Mouse (Mus musculus) CD4-positive naive resting alpha-beta T cell, adult 57 days (primary cell): Measurements from ENCODE around the gene Sfxn5. TPM values are rescaled to one million over a fixed set of nuclear protein-coding genes. Genes with fewer than 3 reads are reported as not detected.

ENCODE experiments used
- total RNA-seq: library from RNA; stranded (reverse); gene quantifications from one replicate; pipeline ENCODE4 v1.2.4, GENCODE M21; 2023

Sfxn5 gene
- 3.9 TPM for total RNA-seq

GRCm38 (mm10) chr6:85333000-85333669 lies at the start of gene Sfxn5:
Gene Sfxn5 (minus strand): TSS chr6:85333422.

GRCm38 (mm10) chr6:85373951-85374733 lies 40.9 kb upstream of the Sfxn5 start, which contains the start of gene Rab11fip5:
Gene Rab11fip5 (minus strand): TSS chr6:85374634.

GRCm38 (mm10) chr6:85187340-85188211 lies 145.6 kb downstream of the Sfxn5 start, which contains the start of gene Emx1:
Gene Emx1 (plus strand): TSS chr6:85187438.

Other genes with a start within 250 kb of the Sfxn5 start
- gene Spr, start 195.7 kb downstream of the Sfxn5 start, total RNA-seq: 36.8 TPM
- gene Emx1, start 146.0 kb downstream of the Sfxn5 start, total RNA-seq: not detected
- gene Rab11fip5, start 41.2 kb upstream of the Sfxn5 start, total RNA-seq: 1.8 TPM
- not detected for gene Noto, start 90.5 kb upstream of the Sfxn5 start, total RNA-seq
- 34.2 TPM for gene Smyd5, start 98.6 kb upstream of the Sfxn5 start, total RNA-seq
- 168 TPM for gene Cct7, start 118.1 kb upstream of the Sfxn5 start, total RNA-seq
- gene Pradc1, start 118.5 kb upstream of the Sfxn5 start, total RNA-seq: 17.9 TPM
- gene Fbxo41, start 169.6 kb upstream of the Sfxn5 start, total RNA-seq: 0.12 TPM
- gene Egr4, start 180.2 kb upstream of the Sfxn5 start, total RNA-seq: 0.27 TPM